Mouse (Mus musculus) urinary bladder, postnatal 10 days (tissue): ENCODE measurements at regions not wholly inside any gene's neighbourhood (a gene's known extent, or its start where the extent isn't known, plus 50 kb on each side); places are given as distances from the start of the nearest gene placed in this dataset.

Source experiments
- DNase-seq: peaks from one replicate; pipeline ENCODE4 v3.0.0; 2022; ENCODE audit warnings: low spot score

GRCm38 (mm10) chr15:85634322-85635141 is 52.3 kb upstream of the Wnt7b start:
- DNase-seq = peak; percentile 99

- no peak for DNase-seq
These were observed 53.2 kb upstream of the Wnt7b start for GRCm38 (mm10) chr15:85635425-85635824.

- no peak for DNase-seq
These were observed 57.3 kb upstream of the Wnt7b start for GRCm38 (mm10) chr15:85639566-85639965.

GRCm38 (mm10) chr15:85641120-85642080 is 59.1 kb upstream of the Wnt7b start:
- no peak for DNase-seq

- no peak for DNase-seq
These were observed 63.1 kb upstream of the Wnt7b start for GRCm38 (mm10) chr15:85645396-85645795.

- no peak for DNase-seq
These were observed 63.8 kb upstream of the Wnt7b start for GRCm38 (mm10) chr15:85645971-85646638.

- no peak for DNase-seq
These were observed 64.5 kb upstream of the Wnt7b start for GRCm38 (mm10) chr15:85646639-85647277.

GRCm38 (mm10) chr15:85647593-85647992 is 65.3 kb upstream of the Wnt7b start:
- DNase-seq = no peak

- DNase-seq = no peak
These were observed 68.0 kb upstream of the Wnt7b start for GRCm38 (mm10) chr15:85650241-85650640.

GRCm38 (mm10) chr15:85651718-85652420 is 69.6 kb upstream of the Wnt7b start:
- no peak for DNase-seq

- DNase-seq = no peak
These were observed 70.2 kb upstream of the Wnt7b start for GRCm38 (mm10) chr15:85652431-85652830.

- DNase-seq = no peak
These were observed 70.6 kb upstream of the Wnt7b start for GRCm38 (mm10) chr15:85652871-85653337.

- peak; percentile 59 for DNase-seq
These were observed 71.4 kb upstream of the Wnt7b start for GRCm38 (mm10) chr15:85653421-85654401.

GRCm38 (mm10) chr15:85654791-85655190 is 72.5 kb upstream of the Wnt7b start:
- no peak for DNase-seq

- no peak for DNase-seq
These were observed 73.5 kb upstream of the Wnt7b start for GRCm38 (mm10) chr15:85655751-85656167.

- DNase-seq = no peak
These were observed 74.6 kb upstream of the Wnt7b start for GRCm38 (mm10) chr15:85656852-85657251.

GRCm38 (mm10) chr15:85657441-85657989 is 75.2 kb upstream of the Wnt7b start:
- no peak for DNase-seq

GRCm38 (mm10) chr15:85658101-85658885 is 76.0 kb upstream of the Wnt7b start:
- no peak for DNase-seq
